Mouse (Mus musculus) stomach, postnatal 0 days (tissue): ENCODE data around the gene Prdm16. TPM values are rescaled to one million over a fixed set of nuclear protein-coding genes. Genes with fewer than 3 reads are reported as not detected.
A peak's percentile ranks its signal among the peaks of the same experiment; 100 is the strongest.

ENCODE experiments used
- ATAC-seq: fragments of 200-750 bp; cut with Nextera tagmentation; 2 replicates; pipeline ENCODE4 v1.8.0; 2017; ENCODE audit not compliant: low FRiP score, low TSS enrichment
- DNase-seq: peaks from one replicate; pipeline ENCODE4 v3.0.0-alpha.2; 2016; ENCODE audit warnings: low spot score
- H3K27ac ChIP-seq: fragments of 300-500 bp; sonication (generic); replicated peaks from 2 replicates; pipeline ENCODE4 v1.5.1; 2014; ENCODE audit warnings: mild to moderate bottlenecking, control low read depth
- H3K27me3 ChIP-seq: fragments of 300-500 bp; sonication (generic); 2 replicates; pipeline ENCODE4 v1.6.1; 2014; ENCODE audit warnings: low read length; ENCODE audit not compliant: control insufficient read depth, insufficient read depth
- H3K36me3 ChIP-seq: fragments of 300-500 bp; sonication (generic); 2 replicates; pipeline ENCODE4 v1.6.1; 2014; ENCODE audit warnings: low read length, mixed read lengths; ENCODE audit not compliant: control insufficient read depth, insufficient read depth
- H3K4me1 ChIP-seq: fragments of 300-500 bp; sonication (generic); replicated peaks from 2 replicates; pipeline ENCODE4 v1.6.1; 2014; ENCODE audit warnings: antibody characterized with exemption; ENCODE audit not compliant: control insufficient read depth, insufficient read depth
- H3K4me2 ChIP-seq: fragments of 300-500 bp; sonication (generic); replicated peaks from 2 replicates; pipeline ENCODE4 v1.6.1; 2014; ENCODE audit warnings: low read depth, mild to moderate bottlenecking, control low read depth, moderate library complexity
- H3K4me3 ChIP-seq: fragments of 300-500 bp; sonication (generic); 2 replicates; pipeline ENCODE4 v1.5.1; 2014; ENCODE audit warnings: low read depth, low read length, control low read depth
- H3K9ac ChIP-seq: fragments of 300-500 bp; sonication (generic); 2 replicates; pipeline ENCODE4 v1.6.1; 2014; ENCODE audit warnings: mild to moderate bottlenecking, low read length, control low read depth, mixed read lengths
- H3K9me3 ChIP-seq: fragments of 300-500 bp; sonication (generic); 2 replicates; pipeline ENCODE4 v1.6.1; 2016; ENCODE audit warnings: low read length; ENCODE audit not compliant: control insufficient read depth
- CTCF ChIP-seq: IDR thresholded peaks from 2 replicates; pipeline ENCODE4 v1.5.1; 2016; ENCODE audit warnings: antibody characterized with exemption, low read depth, mild to moderate bottlenecking, moderate library complexity
- EP300 ChIP-seq: optimal IDR thresholded peaks from 2 replicates; pipeline ENCODE3; 2016; ENCODE audit warnings: antibody characterized with exemption
- WGBS: fragments of 180-500 bp; shearing (Covaris S2); extraction: QIAGEN DNeasy Blood & Tissue Kit; methylation state at CpG from one replicate; pipeline ENCODE4 v1.1.7; 2014; 5-methylcytosine and 5-hydroxymethylcytosine counted together
- polyA plus RNA-seq: library from polyadenylated mRNA; unstranded; fragments of >200 nt; fragmentation: Nextera tagmentation; extraction: Ambion mirVana; gene quantifications from 2 replicates; pipeline ENCODE4 v1.2.1, GENCODE M21; 2015

Prdm16 gene
- polyA plus RNA-seq, 1 experiment from 2014 or later: 15.6 TPM

DNA sequence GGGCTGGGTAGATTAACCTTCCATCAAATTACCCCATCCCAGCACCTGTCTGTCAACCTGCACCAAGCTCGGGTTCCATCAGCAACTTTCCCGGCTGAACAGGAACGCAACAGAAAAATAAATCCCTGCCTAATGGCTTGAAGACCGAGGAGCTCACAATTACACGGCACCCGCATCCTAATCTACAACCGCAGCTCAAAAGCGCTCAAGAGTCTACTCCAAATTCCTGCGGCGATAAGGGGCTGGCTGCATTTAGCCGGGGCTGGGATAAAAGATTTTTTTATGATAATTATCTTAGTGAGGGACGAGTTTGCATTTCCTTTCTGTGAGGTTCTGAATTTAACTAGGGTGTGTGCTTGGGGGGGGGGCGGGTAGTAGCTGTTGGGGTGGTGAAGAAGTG, 284.4 kb downstream of the Prdm16 start:
- Histone ChIP-seq H3K36me3 (no peaks in the 10 kb centered on the region), H3K4me1 (no peaks in the 10 kb centered on the region), H3K27me3 (no peaks in the 10 kb centered on the region), H3K9me3 (no peaks in the 10 kb centered on the region), H3K9ac (no peak overlapping the region), H3K4me2 (no peak overlapping the region), H3K4me3 (no peak overlapping the region), H3K27ac (no peak overlapping the region)
- DNase-seq: no peak
- TF ChIP-seq CTCF (no peak), EP300 (no peak)
- no peak for ATAC-seq
- 52% methylated on average over 13 of the region's 13 CpGs for WGBS

DNA sequence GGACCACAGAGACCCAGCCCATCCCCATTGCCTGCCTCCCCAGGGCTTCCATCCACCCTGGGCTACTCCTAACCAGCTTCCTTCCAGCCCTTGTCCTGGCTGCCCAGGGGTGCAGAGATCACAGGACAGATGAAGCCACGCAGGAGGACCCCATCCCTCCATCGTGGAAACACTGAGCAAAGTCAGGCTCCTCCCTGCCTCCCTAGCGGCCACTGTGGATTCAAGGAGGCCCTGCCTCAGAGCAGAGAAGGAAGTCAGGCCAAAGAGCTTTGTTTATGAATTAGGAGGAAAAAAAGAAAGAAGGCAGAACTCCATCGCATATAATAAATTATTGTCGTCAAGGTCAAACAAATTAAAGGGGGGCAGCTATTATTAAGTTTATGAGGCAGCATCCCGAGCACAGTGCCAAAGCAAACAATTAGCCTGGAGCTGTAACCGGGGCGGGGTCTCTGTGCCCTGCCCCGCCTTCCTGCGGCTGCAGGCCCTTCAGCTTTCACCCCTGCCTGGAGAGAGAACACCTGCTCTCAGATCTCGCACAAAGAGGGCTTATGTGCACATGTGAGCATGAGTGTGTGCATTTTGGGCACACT, 288.4 kb downstream of the Prdm16 start:
- WGBS: 6% methylated on average over 11 of the region's 11 CpGs
- no peak overlapping the region for H3K27ac ChIP-seq
- H3K4me2 ChIP-seq: no peak overlapping the region

DNA sequence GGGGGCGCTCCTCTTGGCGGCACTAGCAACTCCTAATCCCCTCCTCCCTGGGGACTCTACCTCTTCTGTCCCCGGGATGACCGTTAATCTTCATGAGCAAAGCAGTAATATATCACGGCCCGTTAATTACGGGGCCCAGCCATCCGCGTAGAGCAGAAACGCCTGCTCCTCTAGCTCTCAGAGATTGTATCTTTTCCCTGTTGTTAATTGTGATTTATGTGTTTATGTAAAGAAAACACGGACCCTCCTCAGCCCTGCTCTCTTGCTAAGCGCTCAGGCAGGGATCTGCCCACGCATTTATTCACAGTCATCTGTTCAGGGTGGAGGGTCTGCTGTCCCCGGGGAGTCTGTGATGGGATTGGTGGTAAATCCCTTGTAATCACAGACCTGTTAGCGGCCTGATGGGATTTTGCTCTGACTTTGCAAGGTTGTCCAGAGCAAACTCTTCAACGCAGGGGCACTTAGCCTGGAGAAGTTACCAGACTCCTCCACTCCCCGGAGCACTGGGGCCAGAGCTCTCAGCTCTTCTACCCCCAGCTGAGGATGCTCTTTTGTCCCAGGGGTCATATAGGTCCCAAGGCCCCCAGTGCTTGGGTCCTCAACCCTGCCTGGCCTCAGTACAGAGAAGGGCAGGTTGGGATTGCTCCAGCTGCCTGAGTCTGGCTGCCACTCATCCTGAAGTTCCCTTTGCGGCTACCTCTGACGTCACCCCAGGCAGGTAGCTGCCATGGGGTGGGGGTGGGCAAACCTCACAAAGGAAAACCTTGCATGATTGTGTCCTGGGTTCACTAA, 289.7 kb downstream of the Prdm16 start:
- no peaks in the 10 kb centered on the region for H3K27me3 ChIP-seq
- H3K9me3 ChIP-seq: no peaks in the 10 kb centered on the region
- TF ChIP-seq CTCF (no peak), EP300 (no peak)
- no peak for ATAC-seq
- no peak overlapping the region for H3K4me3 ChIP-seq
- H3K4me2 ChIP-seq: no peak overlapping the region
- no peak overlapping the region for H3K9ac ChIP-seq
- H3K27ac ChIP-seq: no peak overlapping the region
- no peaks in the 10 kb centered on the region for H3K4me1 ChIP-seq
- 45% methylated on average over 19 of the region's 19 CpGs for WGBS
- H3K36me3 ChIP-seq: no peaks in the 10 kb centered on the region
- no peak for DNase-seq

More for the DNA sequence above, 288.4 kb downstream of the Prdm16 start:
- H3K9me3 ChIP-seq: no peaks in the 10 kb centered on the region
- no peaks in the 10 kb centered on the region for H3K27me3 ChIP-seq
- H3K9ac ChIP-seq: no peak overlapping the region
- peak; percentile 52 for ATAC-seq
- H3K4me1 ChIP-seq: no peaks in the 10 kb centered on the region
- TF ChIP-seq CTCF: peak; percentile 49
- no peak for TF ChIP-seq EP300
- no peak overlapping the region for H3K4me3 ChIP-seq
- peak; percentile 64 for DNase-seq
- no peaks in the 10 kb centered on the region for H3K36me3 ChIP-seq

DNA sequence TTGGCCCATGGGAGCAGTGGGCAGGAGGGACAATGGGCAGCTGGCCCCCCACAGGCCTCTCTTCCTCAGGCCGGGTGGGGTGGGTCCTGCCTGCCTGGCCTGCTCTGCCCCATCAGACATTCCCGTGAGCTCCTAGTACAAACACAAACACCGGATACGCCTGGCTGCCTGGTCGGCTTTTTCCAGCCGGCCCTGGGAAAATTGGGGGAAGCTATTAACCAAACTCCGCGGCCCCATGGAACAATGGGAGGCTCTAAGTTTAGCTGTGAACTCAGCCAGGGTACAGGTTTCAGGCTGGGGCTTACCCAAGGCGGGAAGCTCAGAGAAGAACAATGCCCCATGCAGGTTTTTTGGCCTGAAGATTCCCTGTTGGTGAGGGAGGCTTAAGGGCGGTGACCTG, 300.0 kb downstream of the Prdm16 start:
- DNase-seq (no peak), ATAC-seq (no peak)
- TF ChIP-seq CTCF: no peak
- no peak for TF ChIP-seq EP300
- no peak overlapping the region for H3K4me2 ChIP-seq
- H3K9me3 ChIP-seq: no peaks in the 10 kb centered on the region
- H3K9ac ChIP-seq: no peak overlapping the region
- H3K4me3 ChIP-seq: no peak overlapping the region
- H3K27me3 ChIP-seq: no peaks in the 10 kb centered on the region
- H3K4me1 ChIP-seq: no peaks in the 10 kb centered on the region
- WGBS: 33% methylated on average over 10 of the region's 10 CpGs
- H3K27ac ChIP-seq: no peak overlapping the region
- H3K36me3 ChIP-seq: no peaks in the 10 kb centered on the region

DNA sequence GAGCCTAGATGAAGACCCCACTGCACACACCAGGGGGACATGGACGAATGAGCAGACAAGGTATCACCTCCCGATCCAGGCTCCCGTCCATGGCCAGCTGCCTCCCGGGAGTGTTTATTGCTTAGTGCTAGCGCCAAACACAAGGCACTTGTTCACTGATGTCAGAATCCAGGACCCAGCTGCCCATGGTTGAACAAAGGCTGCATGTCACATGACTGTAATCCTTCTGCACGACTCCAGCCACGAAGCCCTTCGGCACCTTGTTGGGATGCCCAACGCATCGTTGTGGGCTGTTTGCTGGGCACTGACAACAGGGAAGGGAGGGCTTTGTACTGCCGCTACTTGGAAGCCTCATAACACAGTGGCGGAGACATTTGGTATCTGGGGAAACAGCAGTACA, 300.9 kb downstream of the Prdm16 start, which contains the start of gene B230104I21Rik:
B230104I21Rik (plus strand) TSS at position 367 of the 400 bp plus-strand sequence.
- no peaks in the 10 kb centered on the region for H3K27me3 ChIP-seq
- H3K4me1 ChIP-seq: no peaks in the 10 kb centered on the region
- peak within 1 kb of the TSS; percentile 17 for H3K4me3 ChIP-seq
- H3K9ac ChIP-seq: 0 out of 2 replicates have a peak within 1 kb of the TSS, but pooled peaks have one; percentile 18
- H3K36me3 ChIP-seq: no peaks in the 10 kb centered on the region
- H3K27ac ChIP-seq: no peak within 1 kb of the TSS
- WGBS: 72% methylated on average over 12 of the region's 12 CpGs
- DNase-seq (no peak), ATAC-seq (no peak)
- peak within 1 kb of the TSS; percentile 31 for H3K4me2 ChIP-seq
- no peaks in the 10 kb centered on the region for H3K9me3 ChIP-seq
- no peak for TF ChIP-seq EP300
- no peak for TF ChIP-seq CTCF
